Mouse (Mus musculus) lung, postnatal 36 days (tissue): ENCODE results near the gene Limch1.

Source experiments
- DNase-seq: peaks from one replicate; pipeline ENCODE4 v3.0.0; 2022; ENCODE audit warnings: mixed read lengths

The Limch1 gene

DNA sequence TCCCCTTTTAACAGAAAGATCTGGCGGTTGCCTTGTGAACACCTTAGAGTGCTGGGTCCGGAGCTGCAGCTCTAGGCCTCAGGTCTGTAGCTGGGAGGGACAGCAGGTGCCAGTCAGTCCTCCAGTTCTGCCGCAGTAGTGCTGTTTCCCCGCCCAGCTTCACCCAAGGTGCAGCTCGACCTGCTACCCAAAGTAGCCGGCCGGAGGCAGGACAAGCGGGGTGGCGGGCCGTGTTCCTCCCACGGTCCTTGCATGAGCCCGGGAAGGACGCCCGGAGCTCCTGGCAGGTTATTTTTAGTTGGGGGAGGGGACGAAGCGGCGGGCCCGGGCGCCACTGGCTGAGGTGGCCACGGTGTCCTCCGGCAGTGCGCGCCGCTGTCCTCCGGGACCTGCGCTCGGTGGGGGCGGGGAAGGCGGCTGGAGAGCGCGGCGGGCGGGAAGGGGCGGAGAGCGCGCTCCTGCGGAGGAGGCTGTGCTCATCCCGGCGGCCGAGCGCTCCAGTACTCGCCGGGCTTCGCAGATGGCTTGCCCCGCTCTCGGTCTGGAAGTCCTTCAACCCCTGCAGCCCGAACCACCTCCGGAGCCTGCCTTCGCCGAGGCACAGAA lies at the start of gene Limch1:
Gene Limch1 (plus strand): TSS at position 438 of the 606 bp plus-strand sequence.
- peak; percentile 81 for DNase-seq

DNA sequence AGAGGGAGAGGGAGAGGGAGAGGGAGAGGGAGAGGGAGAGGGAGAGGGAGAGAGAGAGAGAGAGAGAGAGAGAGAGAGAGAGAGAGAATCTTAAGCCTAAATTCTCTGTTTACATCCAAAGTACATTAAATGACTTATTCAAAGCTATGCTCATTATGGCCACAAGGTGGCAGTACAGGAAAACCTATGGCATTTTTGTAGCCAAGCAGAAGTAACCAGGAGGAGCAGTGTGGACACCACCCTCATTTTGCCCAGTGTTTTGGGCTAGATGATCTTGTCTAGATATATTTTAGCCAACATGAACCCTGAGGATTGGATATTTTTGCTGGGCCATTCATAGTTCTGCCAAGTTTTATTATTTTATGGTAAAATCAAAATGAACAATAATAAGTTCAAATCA lies 48.5 kb upstream of the Limch1 start:
- peak; percentile 83 for DNase-seq

GRCm38 (mm10) chr5:66699911-66700310 lies 45.7 kb upstream of the Limch1 start:
- DNase-seq: peak; percentile 69

DNA sequence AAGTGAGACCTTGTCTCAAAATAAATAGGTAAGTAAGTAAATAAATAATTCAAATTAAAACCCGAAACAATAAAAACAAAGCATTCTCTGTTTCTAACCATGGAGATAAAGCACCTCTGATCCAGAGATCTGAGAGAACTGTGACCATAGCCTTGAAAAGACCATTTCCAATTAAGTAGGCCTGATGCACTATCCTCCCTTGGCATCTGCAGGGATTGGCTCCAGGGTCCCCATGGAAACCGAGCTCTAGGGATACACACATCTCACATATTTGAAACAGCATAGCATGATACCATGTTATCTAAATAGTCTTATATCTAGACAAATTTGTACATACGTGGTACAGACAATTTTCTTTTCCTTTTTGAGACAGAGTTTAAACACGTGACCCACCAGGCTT lies 43.7 kb upstream of the Limch1 start:
- DNase-seq: no peak

- peak; percentile 41 for DNase-seq
Observed at GRCm38 (mm10) chr5:66703317-66704004, 42.2 kb upstream of the Limch1 start.

- DNase-seq: no peak
Observed at GRCm38 (mm10) chr5:66707859-66708258, 37.8 kb upstream of the Limch1 start.

DNA sequence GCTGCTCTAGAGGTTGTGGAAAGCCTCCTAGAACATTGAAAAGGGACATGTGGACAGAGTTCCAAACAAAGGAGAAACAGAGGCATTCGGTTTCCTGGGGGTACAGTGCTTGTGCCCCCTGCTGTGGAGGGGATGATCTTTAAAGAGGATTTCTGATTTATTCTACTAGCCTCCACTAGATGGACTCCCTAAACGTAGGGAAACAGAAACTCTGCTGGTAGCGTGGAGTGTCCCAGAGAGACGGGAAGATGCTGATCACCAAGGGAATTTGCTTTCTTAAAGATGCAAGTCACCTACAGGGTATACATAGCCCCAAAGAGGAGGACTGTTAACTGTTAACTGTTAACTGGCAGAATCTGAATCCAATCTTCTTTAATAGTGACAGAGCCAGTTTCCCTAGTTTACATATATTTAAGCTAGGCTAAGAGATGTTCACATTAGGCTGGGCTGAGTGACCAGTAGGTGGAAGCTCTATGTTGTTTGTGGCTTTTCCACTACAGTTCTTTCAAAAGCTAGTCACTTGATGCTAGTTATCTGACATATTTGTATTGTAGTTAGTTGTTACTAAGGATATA lies 35.1 kb upstream of the Limch1 start:
- peak; percentile 39 for DNase-seq

- DNase-seq: peak; percentile 62
Observed at GRCm38 (mm10) chr5:66712801-66713200, 32.8 kb upstream of the Limch1 start.

- DNase-seq: peak; percentile 68
Observed at GRCm38 (mm10) chr5:66715498-66715931, 30.1 kb upstream of the Limch1 start.

- DNase-seq: no peak
Observed at GRCm38 (mm10) chr5:66717931-66718330, 27.7 kb upstream of the Limch1 start.

- no peak for DNase-seq
Observed at GRCm38 (mm10) chr5:66718413-66718812, 27.2 kb upstream of the Limch1 start.

DNA sequence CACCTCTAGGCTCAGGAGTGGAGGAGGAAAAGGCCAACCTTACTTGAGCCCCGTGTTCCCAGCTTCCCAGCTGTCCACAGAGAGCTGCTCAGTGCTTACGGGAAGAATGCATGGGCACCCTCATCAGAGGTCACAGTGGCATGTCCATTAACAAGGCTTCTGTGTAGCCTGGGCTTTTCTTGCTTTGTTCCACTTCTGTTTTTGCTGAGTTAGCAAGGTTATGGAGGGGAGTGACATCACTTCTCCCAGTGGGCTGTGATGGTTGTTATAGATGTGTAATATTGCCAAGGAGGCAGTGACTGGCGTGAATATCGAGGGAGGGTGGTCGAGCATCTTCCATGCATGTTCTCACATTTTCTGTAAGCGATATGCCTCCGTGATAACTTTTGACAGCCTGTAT lies 26.7 kb upstream of the Limch1 start:
- DNase-seq: no peak

DNA sequence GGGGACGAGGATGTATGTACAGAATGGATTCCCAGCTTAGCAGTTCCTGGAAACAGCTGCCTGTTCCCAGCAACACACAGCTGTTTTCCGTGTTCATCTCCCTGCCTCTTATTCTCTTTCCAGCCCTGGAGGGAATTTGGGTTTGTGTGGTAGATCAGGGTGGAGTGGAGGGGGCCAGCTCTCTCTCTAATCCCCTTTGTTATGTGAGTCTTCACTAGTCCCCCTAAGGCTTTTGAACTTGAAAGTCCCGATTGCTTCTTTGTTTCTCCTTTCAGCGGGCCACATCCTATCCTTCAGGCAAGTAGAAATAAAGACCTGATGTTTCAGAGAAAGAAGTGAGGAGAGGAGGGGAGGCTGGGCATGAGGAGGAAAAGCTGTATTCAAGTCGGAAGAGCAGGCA lies 24.7 kb upstream of the Limch1 start:
- no peak for DNase-seq

DNA sequence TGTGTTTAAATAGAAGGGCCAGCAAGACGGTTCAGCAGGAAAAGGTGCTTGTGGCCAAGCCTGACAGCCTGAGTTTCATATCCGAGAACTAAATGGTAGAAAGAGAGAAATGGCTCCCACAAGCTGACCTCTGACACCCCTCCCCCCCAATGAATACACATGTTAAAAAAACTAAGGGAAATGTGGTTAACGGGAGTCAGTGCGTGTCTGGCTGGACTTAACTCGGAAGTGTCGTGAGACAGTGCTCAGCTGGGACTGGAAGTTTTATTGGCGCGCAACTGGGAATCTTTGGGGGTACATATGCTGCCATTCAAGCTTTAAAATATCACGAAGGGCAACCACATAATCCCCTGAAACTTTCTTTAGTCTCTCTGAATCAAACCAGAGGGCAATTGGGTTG lies 23.0 kb upstream of the Limch1 start:
- peak; percentile 61 for DNase-seq

- no peak for DNase-seq
Observed at GRCm38 (mm10) chr5:66723037-66723436, 22.6 kb upstream of the Limch1 start.

- no peak for DNase-seq
Observed at GRCm38 (mm10) chr5:66723626-66724025, 22.0 kb upstream of the Limch1 start.

DNA sequence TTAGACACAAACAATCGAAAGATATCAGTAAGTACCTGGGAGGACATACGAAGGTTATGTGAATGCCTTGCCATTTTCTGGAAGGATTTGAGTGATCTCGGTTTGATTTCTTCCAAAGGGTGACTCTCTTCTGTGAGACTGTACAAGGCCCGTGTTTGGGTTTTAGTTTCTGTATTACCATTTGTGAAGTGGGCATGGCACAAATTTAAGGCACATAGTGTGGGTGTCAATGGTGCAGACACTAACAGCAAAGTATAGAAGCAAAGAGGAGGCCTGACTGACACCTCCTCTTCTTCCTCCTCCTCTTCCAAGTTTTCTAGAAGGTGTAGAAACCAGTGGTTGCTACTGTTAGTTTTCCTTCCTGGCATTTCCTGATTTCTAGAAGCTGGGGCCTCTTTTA lies 16.3 kb upstream of the Limch1 start:
- DNase-seq: no peak

GRCm38 (mm10) chr5:66730621-66731301 lies 14.9 kb upstream of the Limch1 start:
- peak; percentile 41 for DNase-seq

- DNase-seq: no peak
Observed at GRCm38 (mm10) chr5:66731302-66731697, 14.3 kb upstream of the Limch1 start.

- DNase-seq: no peak
Observed at GRCm38 (mm10) chr5:66733556-66733955, 12.1 kb upstream of the Limch1 start.

DNA sequence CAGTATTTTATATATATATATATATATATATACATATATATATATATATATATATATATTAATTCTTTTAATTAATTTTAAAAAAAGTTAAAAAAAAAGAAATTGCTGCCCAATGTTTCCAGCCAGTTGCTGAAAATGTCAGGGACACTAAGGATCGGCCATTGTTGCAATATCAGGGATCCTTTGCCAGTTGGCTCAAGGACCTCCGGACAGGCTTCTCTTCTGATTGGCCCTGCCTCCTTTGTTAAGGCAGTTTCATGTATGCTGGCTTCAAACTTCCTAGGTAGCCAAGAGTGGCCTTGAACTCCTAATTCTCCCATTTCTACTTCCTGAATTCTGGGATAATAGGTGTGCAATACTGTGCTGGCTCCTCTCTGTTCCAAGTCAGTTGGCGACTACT lies 6.3 kb upstream of the Limch1 start:
- no peak for DNase-seq

- DNase-seq: no peak
Observed at GRCm38 (mm10) chr5:66745996-66746681, 512 bp downstream of the Limch1 start.

DNA sequence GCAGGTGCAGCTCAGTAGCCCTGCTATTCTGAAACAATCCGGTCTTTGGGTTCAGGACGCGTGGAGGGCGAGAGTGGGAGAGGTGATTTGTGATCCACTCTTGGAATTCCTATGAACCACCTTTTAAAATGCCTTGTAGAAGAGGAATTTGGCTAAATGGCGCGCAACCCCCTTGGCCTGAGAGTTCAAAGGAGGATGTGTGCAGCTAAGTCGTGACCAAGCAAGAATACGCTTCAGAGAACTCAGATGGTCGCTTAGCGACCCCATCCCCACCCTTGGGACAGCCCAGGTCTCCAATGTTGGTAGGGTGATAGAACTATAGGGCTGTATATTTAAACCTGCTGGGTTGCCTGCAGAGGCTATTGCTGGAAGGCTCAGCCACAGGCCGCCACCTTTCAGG lies 1.1 kb downstream of the Limch1 start:
- no peak for DNase-seq
